Mouse (Mus musculus) liver, embryonic 14.5 days (tissue): Measurements from ENCODE around the gene Sh3bgrl. TPM values are rescaled to one million over a fixed set of nuclear protein-coding genes. Genes with fewer than 3 reads are reported as not detected.

Experiments
- ATAC-seq: fragments of 200-750 bp; cut with Nextera tagmentation; 2 replicates; pipeline ENCODE4 v1.8.0; 2017; ENCODE audit warnings: moderate number of reproducible peaks, mild to moderate bottlenecking, moderate library complexity; ENCODE audit not compliant: insufficient read depth
- DNase-seq, 3 experiments: peaks; one replicate each; pipeline ENCODE4 v3.0.0-alpha.2; 2012 to 2013; ENCODE audit warnings: low read depth in 3 of 3, low spot score in 3 of 3
- H3K27ac ChIP-seq: fragments of 300-500 bp; sonication (generic); 2 replicates; pipeline ENCODE4 v1.5.1; 2014; ENCODE audit warnings: moderate library complexity, mild to moderate bottlenecking, control low read depth, inconsistent platforms
- H3K27me3 ChIP-seq: fragments of 300-500 bp; sonication (generic); 2 replicates; pipeline ENCODE4 v1.6.1; 2014; ENCODE audit warnings: mild to moderate bottlenecking, low read length, moderate library complexity; ENCODE audit not compliant: control insufficient read depth, insufficient read depth
- H3K36me3 ChIP-seq: fragments of 300-500 bp; sonication (generic); replicated peaks from 2 replicates; pipeline ENCODE4 v1.6.1; 2014; ENCODE audit warnings: low read depth; ENCODE audit not compliant: control insufficient read depth, insufficient read depth
- H3K4me1 ChIP-seq, 2 experiments: fragments of 200-500 bp in 1 of 2; fragments of 300-500 bp in 1 of 2; sonication (generic) in 1 of 2; replicated peaks; 2 replicates each; pipeline ENCODE4 v1.6.1; 2012 to 2014; ENCODE audit warnings: antibody characterized with exemption in 1 of 2, inconsistent platforms in 1 of 2, low read length in 1 of 2; ENCODE audit not compliant: control insufficient read depth in 2 of 2, insufficient read depth in 2 of 2
- H3K4me2 ChIP-seq: fragments of 300-500 bp; sonication (generic); 2 replicates; pipeline ENCODE4 v1.6.1; 2014; ENCODE audit warnings: low read depth, mild to moderate bottlenecking, control low read depth, moderate library complexity
- H3K4me3 ChIP-seq, 2 experiments: fragments of 200-500 bp in 1 of 2; fragments of 300-500 bp in 1 of 2; sonication (generic) in 1 of 2; 2 replicates each; pipeline ENCODE4 v1.5.1; 2012 to 2014; ENCODE audit warnings: low read depth in 2 of 2, low read length in 2 of 2, mild to moderate bottlenecking in 2 of 2, control low read depth in 1 of 2, inconsistent platforms in 1 of 2, moderate library complexity in 1 of 2; ENCODE audit not compliant: insufficient read depth in 1 of 2
- H3K9ac ChIP-seq: fragments of 300-500 bp; sonication (generic); replicated peaks from 2 replicates; pipeline ENCODE4 v1.6.1; 2014; ENCODE audit warnings: mild to moderate bottlenecking, control low read depth, moderate library complexity
- H3K9me3 ChIP-seq: fragments of 300-500 bp; sonication (generic); 2 replicates; pipeline ENCODE4 v1.6.1; 2016; ENCODE audit warnings: low read length, mixed read lengths; ENCODE audit not compliant: control insufficient read depth
- CTCF ChIP-seq: IDR thresholded peaks from 2 replicates; pipeline ENCODE4 v1.5.1; 2016; ENCODE audit warnings: antibody characterized with exemption, low read depth, control low read depth
- EP300 ChIP-seq: IDR thresholded peaks from 2 replicates; pipeline ENCODE4 v1.6.1; 2016; ENCODE audit warnings: antibody characterized with exemption, low read depth
- whole genome bisulfite sequencing: fragments of 180-500 bp; shearing (Covaris S2); extraction: QIAGEN DNeasy Blood & Tissue Kit; methylation state at CpG from one replicate; pipeline ENCODE4 v1.1.7; 2014; ENCODE audit not compliant: insufficient replicate concordance; 5-methylcytosine and 5-hydroxymethylcytosine counted together
- polyA plus RNA-seq, 2 experiments: library from polyadenylated mRNA; depleted of rRNA in 1 of 2; stranded (reverse) in 1 of 2; unstranded in 1 of 2; fragments of >200 nt; fragmentation: Nextera tagmentation in 1 of 2; extraction: Ambion mirVana in 1 of 2; gene quantifications; 2 replicates each; pipeline versions ENCODE4 v1.2.1 to v1.2.3; 2012 to 2014

Gene Sh3bgrl
- polyA plus RNA-seq, 2 experiments, result 26.0 to 29.9 TPM

GRCm38 (mm10) chrX:109151228-109151627 lies 56.1 kb downstream of the Sh3bgrl start:
- H3K27ac ChIP-seq, result no peak overlapping the region
- no peak overlapping the region for H3K4me3 ChIP-seq
- DNase-seq (no peak), ATAC-seq (no peak)
- no peaks in the 10 kb centered on the region for H3K9me3 ChIP-seq
- 69% methylated on average over 2 of the region's 2 CpGs for WGBS
- H3K4me2 ChIP-seq, result no peak overlapping the region
- H3K36me3 ChIP-seq, result no peaks in the 10 kb centered on the region
- no peaks in the 10 kb centered on the region for H3K27me3 ChIP-seq
- no peak for TF ChIP-seq EP300
- no peak for TF ChIP-seq CTCF
- H3K4me1 ChIP-seq, result no peaks in the 10 kb centered on the region
- H3K9ac ChIP-seq, result no peak overlapping the region

DNA sequence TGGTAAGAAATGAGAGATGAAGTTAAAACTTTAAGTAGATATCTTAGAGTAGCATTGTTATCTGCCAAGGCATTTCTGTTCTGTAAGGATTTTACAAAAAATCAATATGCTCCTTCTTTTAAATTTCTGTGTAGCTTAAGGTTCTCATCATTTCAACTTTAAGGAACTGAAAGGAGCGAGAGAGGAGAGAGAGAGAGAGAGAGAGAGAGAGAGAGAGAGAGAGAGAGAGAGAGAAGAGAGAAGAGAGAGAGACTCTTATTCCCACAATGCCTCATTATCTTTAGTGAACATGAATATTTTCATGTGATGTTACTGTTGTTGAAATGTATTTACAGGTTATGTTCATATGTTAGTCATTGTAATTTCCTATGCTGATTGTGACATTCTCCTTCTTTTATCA lies 65.2 kb downstream of the Sh3bgrl start:
- no peak overlapping the region for H3K4me2 ChIP-seq
- TF ChIP-seq EP300 (no peak), CTCF (no peak)
- no peaks in the 10 kb centered on the region for H3K27me3 ChIP-seq
- ATAC-seq, result no peak
- DNase-seq, result no peak
- no peaks in the 10 kb centered on the region for H3K9me3 ChIP-seq
- H3K27ac ChIP-seq, result no peak overlapping the region
- WGBS, result 64% methylated on average over 1 of the region's 1 CpGs
- no peak overlapping the region for H3K4me3 ChIP-seq
- H3K9ac ChIP-seq, result no peak overlapping the region
- H3K4me1 ChIP-seq, result no peaks in the 10 kb centered on the region
- H3K36me3 ChIP-seq, result no peaks in the 10 kb centered on the region

GRCm38 (mm10) chrX:109160901-109161300 lies 65.7 kb downstream of the Sh3bgrl start:
- H3K27ac ChIP-seq, result no peak overlapping the region
- DNase-seq (no peak), ATAC-seq (no peak)
- no peak overlapping the region for H3K9ac ChIP-seq
- H3K36me3 ChIP-seq, result no peaks in the 10 kb centered on the region
- H3K9me3 ChIP-seq, result no peaks in the 10 kb centered on the region
- 59% methylated on average over 4 of the region's 4 CpGs for WGBS
- H3K4me3 ChIP-seq, result no peak overlapping the region
- no peak for TF ChIP-seq EP300
- no peak for TF ChIP-seq CTCF
- H3K27me3 ChIP-seq, result no peaks in the 10 kb centered on the region
- H3K4me1 ChIP-seq, result no peaks in the 10 kb centered on the region
- H3K4me2 ChIP-seq, result no peak overlapping the region

- WGBS, result 41% methylated on average over 2 of the region's 2 CpGs
- Histone ChIP-seq H3K4me2 (no peak overlapping the region), H3K4me3 (no peak overlapping the region), H3K9me3 (no peaks in the 10 kb centered on the region), H3K9ac (no peak overlapping the region), H3K4me1 (no peaks in the 10 kb centered on the region), H3K27ac (no peak overlapping the region), H3K36me3 (no peaks in the 10 kb centered on the region), H3K27me3 (no peaks in the 10 kb centered on the region)
- ATAC-seq, result no peak
- no peak for TF ChIP-seq CTCF
- TF ChIP-seq EP300, result no peak
- no peak for DNase-seq
These were observed 79.9 kb downstream of the Sh3bgrl start for GRCm38 (mm10) chrX:109175038-109175437.

- H3K9me3 ChIP-seq, result no peaks in the 10 kb centered on the region
- H3K36me3 ChIP-seq, result no peaks in the 10 kb centered on the region
- H3K9ac ChIP-seq, result no peak overlapping the region
- no peak overlapping the region for H3K4me3 ChIP-seq
- no peaks in the 10 kb centered on the region for H3K27me3 ChIP-seq
- TF ChIP-seq EP300, result no peak
- no peak for TF ChIP-seq CTCF
- no peaks in the 10 kb centered on the region for H3K4me1 ChIP-seq
- no peak overlapping the region for H3K4me2 ChIP-seq
- ATAC-seq, result no peak
- DNase-seq, result no peak
- H3K27ac ChIP-seq, result no peak overlapping the region
- whole genome bisulfite sequencing, result 40% methylated on average over 3 of the region's 3 CpGs
These were observed 80.3 kb downstream of the Sh3bgrl start for GRCm38 (mm10) chrX:109175470-109175869.
